Mouse (Mus musculus): ENCODE data around the gene Actr3. TPM values are rescaled to one million over a fixed set of nuclear protein-coding genes. Genes with fewer than 3 reads are reported as not detected.

Actr3 gene
- polyA plus RNA-seq (2012; ENCODE audit: insufficient read depth, insufficient read length, missing spikeins), result 102 and 107 TPM in 2 replicates

DNA sequence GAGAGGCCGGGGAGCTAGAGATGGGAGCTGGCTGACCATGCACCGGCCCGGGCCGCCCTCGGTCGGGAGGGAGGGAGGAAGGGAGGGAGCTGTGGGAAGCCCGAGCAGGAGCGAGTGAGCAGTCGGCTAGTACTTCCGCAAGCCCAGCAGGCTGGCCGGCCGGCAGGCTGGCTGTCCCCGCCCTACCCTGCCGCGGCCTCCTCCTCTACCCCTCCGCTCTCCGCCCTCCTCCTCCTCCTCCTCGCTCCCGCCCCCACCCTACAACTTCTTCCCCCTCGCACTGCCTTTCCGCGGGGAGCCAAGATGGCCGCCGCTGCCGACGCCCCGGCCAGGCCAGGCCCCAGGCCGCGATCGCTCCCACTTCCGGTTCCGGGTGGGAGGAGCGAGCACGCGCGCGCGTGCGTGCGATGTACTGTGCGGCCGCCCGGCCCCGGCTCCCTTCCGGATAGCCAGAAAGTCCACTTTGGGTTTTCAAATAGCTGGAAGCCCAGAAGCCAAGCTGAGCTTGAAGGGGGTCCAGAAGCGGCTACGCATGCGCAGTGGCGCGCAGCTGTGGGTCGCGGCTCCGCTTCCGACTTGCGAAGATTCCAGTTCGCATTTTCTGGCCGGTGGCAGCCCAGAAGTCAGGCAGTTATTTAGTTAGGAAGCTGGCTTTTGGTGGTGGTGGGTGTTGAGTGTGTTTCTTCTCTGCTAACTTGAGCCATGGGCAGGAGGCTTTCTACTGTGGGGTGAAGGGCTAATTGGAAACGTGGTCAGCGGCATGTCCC, at the start of gene Actr3:
Gene Actr3, minus strand, starts transcription at position 359 of the 767 bp plus-strand sequence.
- H3K27ac ChIP-seq (replicated peaks; ENCODE audit: low read depth, low read length), result peak within 1 kb of the TSS; percentile 97
- peak within 1 kb of the TSS; percentile 86 for H3K4me3 ChIP-seq (ENCODE audit: insufficient read depth, low read depth, low read length)
- peaks cover 10% of the 10 kb centered on the region for H3K4me1 ChIP-seq (ENCODE audit: control insufficient read depth, insufficient read depth, insufficient read length, low read length)

- no peak overlapping the region for H3K27ac ChIP-seq (replicated peaks; ENCODE audit: low read depth, low read length)
Measured at GRCm38 (mm10) chr1:125482459-125483287, 47.1 kb upstream of the Actr3 start.

GRCm38 (mm10) chr1:125481842-125482241, 46.3 kb upstream of the Actr3 start:
- Histone ChIP-seq H3K4me3 (ENCODE audit: insufficient read depth, low read depth, low read length) (no peak overlapping the region), H3K27ac (replicated peaks; ENCODE audit: low read depth, low read length) (no peak overlapping the region), H3K4me1 (ENCODE audit: control insufficient read depth, insufficient read depth, insufficient read length, low read length) (no peaks in the 10 kb centered on the region)

More at GRCm38 (mm10) chr1:125482459-125483287, 47.1 kb upstream of the Actr3 start:
- no peak overlapping the region for H3K4me3 ChIP-seq (ENCODE audit: insufficient read depth, low read depth, low read length)
- H3K4me1 ChIP-seq (ENCODE audit: control insufficient read depth, insufficient read depth, insufficient read length, low read length), result no peaks in the 10 kb centered on the region

GRCm38 (mm10) chr1:125478588-125478987, 43.1 kb upstream of the Actr3 start:
- H3K4me3 ChIP-seq (ENCODE audit: insufficient read depth, low read depth, low read length), result no peak overlapping the region
- H3K27ac ChIP-seq (replicated peaks; ENCODE audit: low read depth, low read length), result no peak overlapping the region
- no peaks in the 10 kb centered on the region for H3K4me1 ChIP-seq (ENCODE audit: control insufficient read depth, insufficient read depth, insufficient read length, low read length)

DNA sequence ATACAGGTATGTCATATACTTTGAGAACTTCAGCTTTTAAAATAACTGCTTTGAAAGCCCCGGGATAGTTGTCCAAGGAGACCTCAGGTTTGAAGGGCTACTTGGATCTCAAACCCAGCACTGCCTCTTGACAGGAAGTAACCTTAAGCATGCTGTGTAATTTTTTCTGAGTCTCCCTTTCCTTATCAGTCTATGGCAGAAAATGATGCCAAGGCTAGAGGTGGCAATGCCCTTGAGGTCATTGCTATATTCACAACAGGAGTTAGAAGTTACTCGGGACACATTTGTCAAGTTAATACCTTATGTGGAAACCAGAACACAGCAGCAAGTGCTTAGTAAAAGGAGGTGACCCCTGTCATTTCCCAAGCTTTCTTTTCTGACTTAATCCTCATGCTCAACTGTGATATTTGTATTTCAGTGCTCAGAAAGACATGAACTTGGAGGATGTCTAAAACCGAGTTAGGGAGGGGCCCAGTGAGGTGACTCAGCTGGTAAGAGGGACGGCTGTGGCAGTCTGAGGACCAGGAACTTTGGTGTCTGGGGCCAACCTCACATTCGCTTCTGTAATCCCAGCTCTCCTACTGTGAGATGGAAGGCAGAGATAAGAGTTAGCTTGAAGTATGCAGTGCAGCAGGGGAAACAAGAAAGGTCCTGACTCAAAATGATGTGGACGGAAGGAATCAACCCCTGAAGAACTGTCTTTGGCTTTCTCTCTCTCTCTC, 40.6 kb upstream of the Actr3 start:
- Histone ChIP-seq H3K27ac (replicated peaks; ENCODE audit: low read depth, low read length) (no peak overlapping the region), H3K4me1 (ENCODE audit: control insufficient read depth, insufficient read depth, insufficient read length, low read length) (no peaks in the 10 kb centered on the region), H3K4me3 (ENCODE audit: insufficient read depth, low read depth, low read length) (no peak overlapping the region)

DNA sequence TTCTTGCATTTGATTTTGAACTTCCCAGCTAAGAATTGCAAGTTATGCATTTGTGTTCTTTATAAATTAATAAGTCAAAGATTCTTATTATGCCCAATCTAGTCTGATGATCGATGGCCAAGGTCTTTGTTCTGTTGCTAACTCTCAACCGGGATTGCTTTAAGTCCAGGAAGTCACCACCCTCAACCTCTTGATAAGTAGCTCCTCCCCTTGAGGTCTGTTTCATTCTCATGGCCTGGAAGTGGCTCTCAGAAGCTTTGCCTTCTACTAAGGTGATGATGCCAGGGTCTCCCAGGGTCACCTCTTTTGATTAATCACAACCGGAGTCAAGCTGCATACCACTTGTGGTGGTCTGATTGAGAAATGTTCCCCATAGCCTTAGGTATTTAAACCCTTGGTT, 38.3 kb upstream of the Actr3 start:
- Histone ChIP-seq H3K4me1 (ENCODE audit: control insufficient read depth, insufficient read depth, insufficient read length, low read length) (no peaks in the 10 kb centered on the region), H3K27ac (replicated peaks; ENCODE audit: low read depth, low read length) (no peak overlapping the region; the same call in 1 of the 2 replicates), H3K4me3 (ENCODE audit: insufficient read depth, low read depth, low read length) (no peak overlapping the region)

DNA sequence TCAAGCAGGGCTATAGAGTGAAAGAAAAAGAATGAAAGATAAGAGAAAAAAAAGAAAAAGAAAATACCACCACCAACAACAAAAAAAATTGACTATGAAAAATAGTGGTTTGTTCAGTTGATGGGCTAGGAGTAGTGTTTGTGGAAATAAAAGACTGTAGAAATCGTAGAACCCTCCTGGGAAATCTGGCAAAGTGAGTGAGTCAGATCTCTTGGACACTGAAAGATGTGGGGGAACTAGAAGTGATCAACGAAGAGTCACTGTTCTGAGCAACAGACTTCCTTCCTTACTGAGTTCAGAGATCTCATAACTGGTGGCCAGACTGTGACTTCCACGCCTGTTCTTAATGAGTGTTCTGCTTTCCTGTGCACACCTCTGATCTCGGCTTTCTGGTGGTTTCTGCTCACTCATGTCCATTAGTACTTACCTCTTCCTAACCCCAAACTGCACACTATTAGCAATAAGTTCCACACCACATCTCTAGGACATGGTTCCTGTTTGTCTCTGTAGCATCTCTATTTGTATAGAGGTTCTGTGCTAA, 37.7 kb upstream of the Actr3 start:
- H3K4me1 ChIP-seq (ENCODE audit: control insufficient read depth, insufficient read depth, insufficient read length, low read length), result no peaks in the 10 kb centered on the region
- no peak overlapping the region for H3K4me3 ChIP-seq (ENCODE audit: insufficient read depth, low read depth, low read length)
- H3K27ac ChIP-seq (replicated peaks; ENCODE audit: low read depth, low read length), result no peak overlapping the region

DNA sequence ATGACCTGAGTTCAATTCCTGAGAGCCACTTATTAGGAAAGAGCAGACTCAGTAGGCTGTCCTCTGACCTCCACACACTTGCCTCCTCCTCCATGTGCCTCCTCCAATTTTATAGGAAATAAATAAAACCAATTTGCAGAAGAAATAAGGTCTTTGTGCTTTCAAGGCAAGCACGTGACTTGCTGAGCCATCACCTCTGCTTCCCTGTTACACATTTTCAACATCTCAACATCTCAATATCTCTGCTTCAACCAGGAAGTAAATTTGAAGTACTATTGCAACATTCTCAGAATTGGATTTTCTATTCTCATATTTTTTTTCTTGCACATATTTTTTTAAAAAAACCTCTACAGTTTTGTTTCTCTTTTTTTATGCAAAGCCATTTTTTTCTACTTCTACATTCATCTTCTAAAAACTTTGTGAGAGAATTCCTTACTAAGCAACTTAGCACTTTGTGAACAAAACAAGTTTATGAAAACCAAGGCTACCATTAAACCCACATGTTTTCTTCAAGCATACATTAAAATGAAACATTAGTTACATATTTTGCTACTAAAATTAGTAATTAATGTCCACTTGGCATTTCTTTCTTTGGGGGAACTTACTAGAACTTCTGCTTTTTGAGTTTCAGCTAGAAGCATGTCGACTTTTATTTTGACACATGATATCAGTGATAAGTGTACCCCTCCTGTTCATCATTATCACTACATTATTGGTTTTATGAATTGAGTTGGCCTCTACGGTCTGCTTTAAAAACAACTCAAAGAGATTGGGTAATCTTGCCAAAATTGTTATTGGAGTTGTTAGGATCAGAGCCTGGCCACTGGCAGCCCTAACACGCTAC, 35.5 kb upstream of the Actr3 start:
- Histone ChIP-seq H3K27ac (replicated peaks; ENCODE audit: low read depth, low read length) (peak overlapping the region; percentile 76), H3K4me1 (ENCODE audit: control insufficient read depth, insufficient read depth, insufficient read length, low read length) (no peaks in the 10 kb centered on the region), H3K4me3 (ENCODE audit: insufficient read depth, low read depth, low read length) (no peak overlapping the region)

DNA sequence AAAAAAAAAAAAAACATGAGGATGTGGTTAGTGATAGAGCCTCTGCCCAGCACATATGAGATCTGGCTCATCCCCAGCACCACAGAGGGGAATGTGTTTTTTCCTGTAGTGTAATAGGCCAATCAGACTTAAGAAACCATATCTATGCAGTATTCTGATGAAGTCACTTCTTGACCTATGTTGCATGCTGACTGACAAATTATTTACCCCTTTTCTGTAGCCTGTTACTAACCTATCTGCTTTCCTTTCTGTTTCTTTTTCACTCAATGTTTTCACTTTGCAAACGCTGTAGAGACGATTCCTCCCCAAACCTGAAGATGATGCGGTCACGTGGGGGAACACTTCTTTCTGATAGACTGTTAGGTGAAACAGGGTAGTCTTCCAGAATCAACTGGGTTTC, 32.4 kb upstream of the Actr3 start:
- Histone ChIP-seq H3K4me1 (ENCODE audit: control insufficient read depth, insufficient read depth, insufficient read length, low read length) (no peaks in the 10 kb centered on the region), H3K27ac (replicated peaks; ENCODE audit: low read depth, low read length) (no peak overlapping the region), H3K4me3 (ENCODE audit: insufficient read depth, low read depth, low read length) (no peak overlapping the region)

DNA sequence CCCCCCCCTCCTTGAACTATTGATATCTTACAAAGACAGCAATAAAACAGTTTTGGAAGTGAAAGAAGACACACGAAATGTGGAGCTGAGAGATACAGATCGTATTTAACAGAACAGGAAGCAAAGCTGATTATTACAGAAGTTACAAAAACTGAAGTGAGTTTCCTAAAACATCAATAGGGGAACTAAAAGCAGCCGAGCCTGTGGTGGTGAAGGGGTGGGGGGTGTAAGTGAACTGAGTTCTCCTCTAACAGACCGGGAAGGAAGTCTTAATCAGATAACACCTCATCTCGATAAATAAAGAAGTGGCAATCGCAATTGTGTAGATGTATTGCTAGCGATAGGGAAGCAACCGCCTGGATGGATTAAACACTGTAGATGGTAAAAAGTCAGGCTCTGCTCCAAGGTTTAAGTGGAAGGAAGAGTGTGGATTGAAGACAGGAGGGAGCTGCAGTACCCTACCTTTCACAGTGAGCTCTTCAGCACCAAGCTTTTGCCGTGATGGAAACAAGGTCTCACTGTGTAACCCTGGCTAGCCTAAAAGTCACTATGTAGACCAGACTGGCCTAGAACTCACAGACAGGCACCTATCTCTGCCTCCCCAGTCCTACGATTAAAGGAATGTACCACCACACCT, 31.2 kb upstream of the Actr3 start:
- peak overlapping the region; percentile 41 for H3K27ac ChIP-seq (replicated peaks; ENCODE audit: low read depth, low read length)
- no peaks in the 10 kb centered on the region for H3K4me1 ChIP-seq (ENCODE audit: control insufficient read depth, insufficient read depth, insufficient read length, low read length)
- H3K4me3 ChIP-seq (ENCODE audit: insufficient read depth, low read depth, low read length), result no peak overlapping the region

DNA sequence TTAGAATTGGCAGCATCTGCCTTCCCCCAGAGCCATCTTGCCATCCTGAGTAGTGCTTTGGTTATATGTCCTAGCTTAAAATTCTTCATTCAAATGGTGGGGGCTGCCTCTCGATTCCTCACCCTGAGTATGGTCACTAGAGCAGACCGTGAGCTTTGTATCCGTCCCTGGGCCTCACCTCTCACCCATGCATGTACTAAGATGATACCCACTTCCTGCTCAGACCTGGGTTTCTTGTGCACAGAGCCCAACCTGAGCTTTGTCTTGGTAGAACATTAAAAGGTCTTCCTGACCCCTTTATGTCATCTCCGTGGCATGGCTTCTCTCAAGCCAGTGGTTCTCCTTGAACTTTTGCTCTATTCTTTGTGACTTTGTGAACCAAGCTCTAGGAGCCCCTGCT, 28.5 kb upstream of the Actr3 start:
- H3K4me3 ChIP-seq (ENCODE audit: insufficient read depth, low read depth, low read length), result no peak overlapping the region
- H3K4me1 ChIP-seq (ENCODE audit: control insufficient read depth, insufficient read depth, insufficient read length, low read length), result peaks cover 2% of the 10 kb centered on the region; the same call in 1 of the 2 replicates
- no peak overlapping the region for H3K27ac ChIP-seq (replicated peaks; ENCODE audit: low read depth, low read length)

DNA sequence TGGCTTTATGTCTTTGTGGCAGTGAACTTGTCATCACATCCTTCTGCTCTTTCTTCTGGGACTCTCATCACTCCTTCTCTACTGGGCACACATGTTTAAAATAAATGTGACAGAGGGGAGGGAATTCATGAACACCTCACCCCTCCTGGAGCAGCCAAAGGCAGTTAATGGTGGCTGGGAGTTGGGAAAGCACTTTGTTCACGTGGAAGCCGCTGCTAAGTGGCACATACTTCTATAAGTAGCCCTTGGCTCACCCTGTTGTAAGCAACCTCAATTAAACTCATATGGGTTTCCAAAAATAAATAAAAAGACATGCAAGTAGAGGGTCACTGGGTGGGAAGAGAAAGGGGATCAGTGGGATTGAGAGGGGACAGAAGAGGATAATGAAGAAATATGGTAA, 27.8 kb upstream of the Actr3 start:
- Histone ChIP-seq H3K4me3 (ENCODE audit: insufficient read depth, low read depth, low read length) (no peak overlapping the region), H3K4me1 (ENCODE audit: control insufficient read depth, insufficient read depth, insufficient read length, low read length) (peaks cover 4% of the 10 kb centered on the region; the same call in 1 of the 2 replicates), H3K27ac (replicated peaks; ENCODE audit: low read depth, low read length) (no peak overlapping the region)

GRCm38 (mm10) chr1:125462917-125463316, 27.4 kb upstream of the Actr3 start:
- Histone ChIP-seq H3K27ac (replicated peaks; ENCODE audit: low read depth, low read length) (no peak overlapping the region), H3K4me1 (ENCODE audit: control insufficient read depth, insufficient read depth, insufficient read length, low read length) (peaks cover 4% of the 10 kb centered on the region; the same call in 1 of the 2 replicates), H3K4me3 (ENCODE audit: insufficient read depth, low read depth, low read length) (no peak overlapping the region)

GRCm38 (mm10) chr1:125458531-125458930, 23.0 kb upstream of the Actr3 start:
- Histone ChIP-seq H3K4me3 (ENCODE audit: insufficient read depth, low read depth, low read length) (no peak overlapping the region), H3K27ac (replicated peaks; ENCODE audit: low read depth, low read length) (no peak overlapping the region), H3K4me1 (ENCODE audit: control insufficient read depth, insufficient read depth, insufficient read length, low read length) (peaks cover 4% of the 10 kb centered on the region; the same call in 1 of the 2 replicates)
